Mouse (Mus musculus): Measurements from ENCODE around the gene Mpl.

Mpl gene

DNA sequence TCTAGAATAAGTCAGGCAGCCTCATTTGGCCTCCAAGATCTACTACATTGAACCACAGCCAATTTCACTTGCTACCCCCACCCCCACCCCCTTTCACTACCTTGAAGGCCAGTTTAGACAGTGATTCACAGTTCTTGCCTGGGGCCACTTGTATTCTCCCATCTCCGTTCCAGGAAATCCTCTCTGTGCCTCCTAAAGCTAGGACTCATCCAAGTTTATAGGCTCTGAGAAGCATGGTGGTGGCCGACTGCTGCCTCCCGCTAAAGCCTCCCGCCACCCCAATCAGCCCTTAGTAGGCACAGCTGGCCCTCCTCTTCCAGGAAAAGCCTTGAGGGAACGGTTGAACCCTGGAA, 29.9 kb downstream of the Mpl start:
- DNase-seq, result no peak

DNA sequence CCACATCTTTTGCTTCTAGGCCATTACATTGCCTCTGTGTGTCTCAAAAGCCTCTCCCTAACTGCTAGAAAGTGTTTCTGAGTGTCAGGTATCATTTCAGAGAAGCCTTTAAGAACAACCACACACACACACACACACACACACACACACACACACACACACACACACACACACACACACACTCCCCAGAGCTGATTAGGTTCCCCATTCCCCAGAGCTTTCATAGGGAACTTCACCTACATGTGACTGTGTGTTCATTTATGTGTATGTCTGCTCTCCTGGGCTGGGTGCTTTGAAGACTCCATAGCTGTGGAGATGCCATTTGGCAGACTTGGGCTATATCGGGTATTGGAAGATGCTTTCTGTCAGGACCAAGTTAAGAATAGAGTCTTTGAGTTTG, 31.9 kb downstream of the Mpl start:
- DNase-seq, result no peak

DNA sequence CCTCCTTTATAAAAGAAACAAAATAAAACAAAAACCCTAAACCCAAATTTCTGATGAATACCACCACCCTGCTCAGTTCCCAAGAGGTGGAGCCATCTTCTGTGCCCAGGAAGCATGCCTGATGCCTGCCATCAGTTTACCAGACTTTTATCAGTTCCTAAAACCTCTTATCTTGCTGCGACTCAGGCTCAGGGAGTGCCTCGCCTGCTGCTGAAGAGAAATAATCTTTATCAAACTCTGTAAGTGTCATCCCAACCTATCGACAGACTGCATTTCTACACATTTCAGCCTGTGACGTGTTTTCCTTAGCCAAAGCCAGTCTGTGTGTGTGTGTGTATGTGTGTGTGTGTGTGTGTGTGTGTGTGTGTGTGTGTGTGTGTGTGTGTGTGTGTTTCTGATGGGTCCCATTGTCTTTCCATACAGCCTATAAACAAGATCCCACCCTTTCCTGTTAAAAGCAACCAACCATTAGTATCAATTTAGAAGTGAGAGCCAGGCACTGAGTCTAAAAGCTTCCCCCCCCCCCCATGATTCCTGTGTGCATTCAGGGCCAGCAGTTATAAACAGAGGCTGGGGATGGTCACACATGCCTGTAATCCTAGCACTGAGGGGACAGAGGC, 32.7 kb downstream of the Mpl start:
- DNase-seq, result no peak

DNA sequence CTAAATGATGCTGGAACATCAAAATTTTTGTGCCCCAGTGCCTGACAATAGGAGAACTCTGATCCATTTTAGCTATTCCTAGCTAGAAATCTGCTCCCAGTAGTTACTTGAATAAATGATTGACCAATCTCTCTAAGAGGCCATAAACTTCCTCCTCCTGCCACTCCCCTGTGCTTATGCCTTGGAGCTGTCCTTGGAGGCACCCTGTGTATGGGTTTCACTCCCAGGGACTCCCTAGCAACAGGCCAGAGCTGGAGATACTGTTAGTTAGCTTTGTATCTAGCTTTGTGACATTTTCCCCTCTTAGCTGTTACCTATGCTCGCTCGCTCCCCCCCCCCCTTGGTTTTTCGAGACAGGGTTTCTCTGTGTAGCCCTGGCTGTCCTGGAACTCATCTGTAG, 35.9 kb downstream of the Mpl start:
- no peak for DNase-seq

DNA sequence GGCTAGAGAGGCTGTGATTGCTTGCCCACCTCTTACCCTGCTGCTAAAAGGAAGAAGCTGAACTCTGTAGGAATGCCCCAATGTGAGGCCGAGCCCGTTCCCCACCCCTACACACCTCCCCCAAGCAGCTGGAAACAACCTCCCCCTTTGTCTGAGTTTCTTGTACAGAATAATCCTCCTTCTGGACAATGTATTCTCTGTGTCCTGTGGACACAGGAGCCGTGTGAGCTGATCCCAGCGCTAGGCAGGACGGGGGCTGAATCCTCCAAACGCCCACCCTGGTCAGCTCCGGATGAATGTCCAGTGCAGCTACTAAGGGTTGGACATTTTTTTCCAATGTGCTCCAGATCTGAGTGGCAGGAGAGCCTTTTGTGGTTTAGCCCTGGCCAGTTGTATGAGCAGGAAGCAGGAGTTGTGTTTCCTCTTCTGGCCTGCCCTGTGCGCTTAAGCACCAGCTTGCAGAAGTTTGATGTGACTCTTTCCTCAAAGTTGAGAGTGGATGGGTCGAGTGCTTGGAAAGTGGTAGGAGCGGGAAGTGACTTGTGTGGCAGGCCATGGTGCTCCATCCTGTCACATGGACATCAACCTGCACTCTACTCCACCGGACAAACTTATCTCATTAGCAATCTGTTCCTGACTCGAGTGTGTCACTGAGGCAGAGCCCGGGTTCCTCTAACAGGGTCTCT, 40.1 kb downstream of the Mpl start:
- no peak for DNase-seq

DNA sequence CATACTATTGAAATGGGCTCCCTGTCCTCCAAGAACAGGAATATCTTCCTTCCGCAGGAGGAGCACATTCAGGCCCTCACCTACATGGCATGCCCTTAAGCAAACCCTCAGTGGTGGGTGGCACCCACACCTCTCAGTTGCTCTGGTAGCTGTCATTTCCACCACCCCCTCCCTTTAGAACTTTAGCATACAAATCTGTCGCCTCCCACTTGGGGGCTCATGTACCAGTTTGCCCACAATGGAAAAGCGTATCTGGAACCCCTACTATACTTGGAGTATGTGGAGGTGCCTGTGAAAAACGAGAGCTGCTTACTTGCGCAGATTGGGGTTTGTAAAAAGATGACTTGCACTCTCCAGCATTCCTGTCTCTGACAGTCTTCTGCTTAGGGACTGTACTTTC, 41.0 kb downstream of the Mpl start:
- DNase-seq, result no peak

DNA sequence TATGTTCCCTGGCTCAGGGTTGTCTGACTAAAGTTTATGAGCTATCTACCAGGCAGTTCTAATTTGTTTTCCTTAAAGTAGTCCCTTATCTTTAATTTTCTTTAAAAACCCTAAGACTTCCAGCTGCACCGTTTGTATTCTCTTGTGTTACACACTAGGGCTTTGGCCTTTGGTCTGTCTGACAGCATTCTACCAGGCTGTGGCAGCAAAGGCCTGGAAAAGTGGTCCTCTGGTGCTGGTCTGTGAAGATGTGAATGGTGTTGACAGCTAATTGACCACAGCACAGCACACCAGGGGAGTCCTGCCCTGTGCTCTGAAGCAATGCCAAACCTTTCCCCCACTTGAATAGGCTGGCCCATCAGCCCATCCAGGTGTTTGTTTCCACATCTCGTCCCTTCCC, 41.5 kb downstream of the Mpl start:
- DNase-seq, result no peak

DNA sequence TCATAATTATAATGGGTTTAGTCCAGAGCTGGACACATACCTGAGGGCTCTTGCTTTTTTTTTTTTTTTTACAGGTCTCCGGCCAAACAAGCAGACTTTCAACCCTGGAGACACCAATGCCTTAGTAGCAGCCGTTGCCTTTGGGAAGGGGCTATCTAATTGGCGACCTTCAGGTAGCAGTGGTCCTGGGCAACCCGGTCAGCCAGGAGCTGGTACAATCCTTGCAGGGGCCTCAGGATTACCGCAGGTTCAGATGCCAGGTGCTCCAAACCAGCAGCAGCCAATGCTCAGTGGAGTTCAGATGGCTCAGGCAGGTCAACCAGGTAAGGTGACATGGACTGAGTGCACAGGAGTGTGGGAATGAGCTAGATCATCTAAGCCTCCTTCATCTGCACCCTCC, 43.8 kb downstream of the Mpl start:
- no peak for DNase-seq

DNA sequence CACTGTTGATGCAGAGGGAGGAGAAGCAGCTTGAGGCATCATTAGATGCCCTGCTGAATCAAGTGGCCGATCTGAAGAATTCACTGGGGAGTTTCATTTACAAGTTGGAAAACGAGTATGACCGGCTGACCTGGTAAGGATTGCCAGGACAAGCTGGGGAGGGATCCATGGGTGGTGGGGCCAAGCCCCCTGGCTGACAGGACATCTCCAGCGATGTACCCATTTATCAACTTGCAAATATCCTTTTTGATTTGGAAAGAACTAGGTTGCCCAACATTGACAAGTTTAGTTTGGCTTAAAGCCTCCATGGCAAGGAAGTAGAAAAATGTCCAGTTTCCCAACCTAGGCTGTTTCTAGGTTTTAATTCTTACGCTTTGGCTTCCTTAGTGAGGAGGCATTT, 46.4 kb downstream of the Mpl start:
- DNase-seq, result no peak

DNA sequence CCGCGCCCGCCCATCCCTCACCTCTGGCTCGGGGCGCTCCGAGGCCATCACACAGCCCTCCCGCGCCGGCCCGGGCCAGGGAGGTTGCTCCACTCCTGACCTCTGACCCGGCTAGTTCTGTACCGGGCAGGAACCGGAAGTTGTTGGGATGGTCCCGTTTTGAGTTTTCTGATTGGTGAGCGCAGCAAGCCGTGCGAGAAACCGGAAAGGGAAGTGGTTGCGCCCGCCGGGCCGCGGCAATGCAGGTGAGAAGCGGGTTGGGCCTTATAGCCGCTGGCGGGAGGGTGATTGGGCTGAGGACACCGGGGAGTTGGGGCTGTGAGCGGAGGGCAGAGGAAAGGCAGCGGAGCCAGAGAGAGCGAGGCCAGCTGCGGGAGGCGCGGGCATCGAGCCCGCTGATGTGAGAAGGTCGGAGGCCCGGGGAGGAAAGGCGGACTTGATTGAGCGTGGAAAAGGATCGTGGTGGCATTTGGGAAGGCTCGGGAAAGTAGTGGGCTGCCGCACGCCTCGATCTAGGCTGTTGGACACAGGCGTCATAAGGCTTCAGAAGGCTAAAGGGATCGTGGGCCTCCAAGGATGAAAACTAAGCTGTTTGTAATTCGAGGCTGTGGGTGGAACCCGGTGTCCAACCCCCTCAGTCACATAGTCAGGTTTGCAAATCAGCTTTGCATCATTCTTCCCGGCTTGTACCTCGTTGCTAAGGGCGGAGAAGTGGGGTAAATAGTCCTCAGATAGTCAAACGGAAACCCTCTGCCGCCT, 48.0 kb downstream of the Mpl start, which contains the start of the genes Szt2 and Med8:
Gene Szt2 (minus strand): TSS at position 132 of the 759 bp plus-strand sequence.
Gene Med8 (plus strand): TSS at position 196 of the 759 bp plus-strand sequence.
- DNase-seq, result peak; percentile 90

DNA sequence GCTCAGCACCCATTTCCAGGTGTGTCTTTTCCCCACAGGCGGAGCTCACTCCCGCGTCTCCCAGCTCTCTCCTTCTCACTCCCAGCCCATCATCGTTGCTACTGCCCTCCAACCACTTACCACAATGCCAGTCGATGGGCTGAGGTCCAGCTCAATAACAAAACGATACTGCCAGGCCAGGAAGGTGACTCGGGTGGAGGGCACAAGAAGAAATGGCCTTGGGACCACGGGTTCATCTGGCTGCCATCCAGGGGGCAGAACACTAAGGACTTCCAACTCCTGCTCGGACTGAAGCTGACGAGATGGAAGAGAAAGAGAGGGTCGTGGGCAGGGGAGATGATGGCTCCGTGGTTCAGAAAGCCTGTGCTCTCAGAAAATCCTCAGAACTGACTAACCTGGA, 54.6 kb downstream of the Mpl start:
- DNase-seq, result no peak

DNA sequence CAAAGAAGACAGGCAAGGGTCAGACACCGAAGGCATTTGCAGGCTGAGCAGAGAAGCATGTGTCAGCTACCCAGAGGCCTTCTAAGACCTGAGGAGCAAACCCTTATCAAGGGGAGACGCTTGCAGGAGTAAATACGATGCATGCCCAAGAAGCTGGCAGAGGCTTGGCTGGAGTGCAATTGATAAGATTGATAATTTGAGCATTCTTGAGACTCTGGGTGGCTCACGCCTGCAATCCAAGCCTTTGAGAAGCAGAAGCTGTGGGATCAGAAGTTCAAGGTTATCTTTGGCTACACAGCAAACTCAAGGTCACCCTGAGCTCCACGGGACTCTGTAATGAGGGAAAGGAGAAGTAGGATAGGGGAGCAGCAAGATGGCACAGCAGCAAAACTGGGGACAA, 55.4 kb downstream of the Mpl start:
- DNase-seq, result no peak

DNA sequence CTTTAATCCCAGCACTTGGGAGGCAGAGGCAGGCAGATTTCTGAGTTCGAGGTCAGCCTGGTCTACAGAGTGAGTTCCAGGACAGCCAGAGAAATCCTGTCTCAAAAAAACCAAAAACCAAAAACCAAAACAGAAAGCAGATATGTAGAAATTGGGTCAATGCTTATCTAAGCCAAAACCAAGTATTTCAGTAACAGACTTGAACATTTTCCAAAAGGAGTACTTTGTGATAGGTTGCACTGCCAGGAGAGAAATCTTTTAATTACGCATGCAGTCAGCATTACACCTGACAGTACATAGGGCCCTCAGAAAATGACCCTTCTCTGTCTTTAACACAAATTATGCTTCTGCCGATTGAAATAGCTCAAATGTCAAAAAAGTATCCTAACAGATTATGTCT, 55.9 kb downstream of the Mpl start:
- no peak for DNase-seq

DNA sequence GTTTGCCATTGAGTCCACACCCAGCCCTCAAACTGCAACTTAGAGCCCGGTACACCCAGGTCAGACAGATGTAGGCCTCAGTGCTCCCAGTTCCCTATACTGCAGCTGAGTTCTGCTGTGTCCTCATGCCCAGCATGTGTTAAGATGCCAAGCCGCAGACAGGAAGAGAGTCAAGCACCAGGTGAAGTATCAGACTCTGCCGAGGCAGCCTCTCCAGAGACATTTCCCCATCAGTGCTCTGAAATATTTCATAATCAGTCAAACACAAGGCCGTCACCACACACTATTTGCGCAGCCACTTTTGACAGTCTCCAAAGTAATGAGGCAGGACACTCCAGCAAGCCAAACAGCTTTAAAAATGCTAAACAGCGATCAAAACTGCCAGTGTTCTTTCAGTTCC, 58.9 kb downstream of the Mpl start:
- no peak for DNase-seq

DNA sequence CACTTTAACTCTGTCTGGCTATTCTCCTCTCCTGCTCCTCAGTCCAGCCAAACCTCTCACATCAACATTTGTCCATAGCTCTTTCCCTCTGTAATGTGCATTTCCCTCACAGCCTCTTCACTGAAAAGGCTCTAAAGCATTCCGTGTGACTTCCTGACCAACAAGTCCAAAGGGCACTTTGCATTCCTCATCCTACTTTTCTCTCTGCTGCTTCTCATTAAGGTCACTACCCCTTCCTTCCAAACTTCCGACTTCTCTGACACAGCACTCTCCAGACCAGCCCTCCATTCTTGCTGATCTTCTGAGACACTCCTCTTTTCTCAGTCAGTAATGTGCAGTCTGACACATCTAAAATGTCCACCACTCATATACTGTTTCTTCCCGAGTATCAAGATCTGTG, 60.9 kb downstream of the Mpl start:
- DNase-seq, result no peak

DNA sequence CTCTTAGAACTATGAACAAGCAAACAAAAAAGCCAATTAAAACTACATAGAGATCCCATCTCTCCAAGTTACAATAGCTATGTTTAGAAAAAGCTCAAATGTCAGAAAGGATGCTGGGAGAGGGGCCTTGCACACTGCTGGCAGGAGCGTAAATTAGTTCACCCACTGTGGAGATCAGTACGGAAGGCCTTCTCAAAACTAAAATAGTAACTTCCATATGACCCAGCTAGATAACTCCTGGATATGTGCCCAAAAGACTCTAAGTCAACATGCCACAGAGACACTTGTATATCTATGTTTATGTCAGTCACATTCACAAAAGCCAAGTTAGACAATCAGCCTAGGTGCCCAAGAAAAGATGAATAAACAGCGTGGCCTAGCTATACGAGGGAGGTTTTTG, 62.0 kb downstream of the Mpl start:
- DNase-seq, result no peak

DNA sequence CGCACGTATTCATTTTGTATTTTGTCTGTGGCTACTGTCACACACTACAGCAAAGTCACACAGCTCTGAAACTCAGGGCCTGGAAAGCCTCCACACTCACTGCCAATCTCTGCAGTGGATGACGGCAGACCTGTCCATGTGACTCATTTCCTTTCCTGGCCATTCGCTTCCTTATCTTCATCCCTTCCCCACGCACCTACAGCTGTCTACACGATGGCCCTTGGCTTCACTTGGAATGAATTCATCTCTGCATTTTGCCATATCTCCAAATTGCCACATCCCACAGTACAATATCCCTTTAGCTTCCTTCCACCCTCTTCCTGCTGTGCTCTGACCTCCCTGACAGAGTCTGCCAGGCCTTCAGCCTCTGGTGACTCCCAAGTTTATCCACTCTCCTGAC, 62.8 kb downstream of the Mpl start:
- DNase-seq, result no peak
